Mouse (Mus musculus) frontal cortex, postnatal 36 days (tissue): ENCODE data around the gene Tuba3b.

Experiments used
- DNase-seq, 2 experiments: peaks; one replicate each; pipeline ENCODE4 v3.0.0; 2022; ENCODE audit warnings: low spot score in 2 of 2

Tuba3b gene

GRCm38 (mm10) chr6:145605203-145605602 lies 10.4 kb upstream of the Tuba3b start:
- no peak for DNase-seq

- DNase-seq = no peak
Observed at GRCm38 (mm10) chr6:145607746-145608145, 7.8 kb upstream of the Tuba3b start.

GRCm38 (mm10) chr6:145608693-145609092 lies 6.9 kb upstream of the Tuba3b start:
- no peak for DNase-seq

- no peak for DNase-seq
Observed at GRCm38 (mm10) chr6:145610901-145611300, 4.7 kb upstream of the Tuba3b start.

- DNase-seq = no peak
Observed at GRCm38 (mm10) chr6:145612611-145613010, 2.9 kb upstream of the Tuba3b start.

GRCm38 (mm10) chr6:145614219-145614618 lies 1.3 kb upstream of the Tuba3b start, which contains the start of gene Lmntd1:
TSS of gene Lmntd1 (minus strand) at chr6:145614319.
- DNase-seq = no peak

GRCm38 (mm10) chr6:145616402-145617229 lies 1.1 kb downstream of the Tuba3b start:
- no peak for DNase-seq

GRCm38 (mm10) chr6:145623141-145623540 lies 7.6 kb downstream of the Tuba3b start:
- no peak for DNase-seq

- no peak for DNase-seq
Observed at GRCm38 (mm10) chr6:145630269-145630668, 14.7 kb downstream of the Tuba3b start.

GRCm38 (mm10) chr6:145634454-145634853 lies 18.9 kb downstream of the Tuba3b start:
- no peak for DNase-seq

GRCm38 (mm10) chr6:145636682-145637081 lies 21.1 kb downstream of the Tuba3b start:
- DNase-seq = no peak

- DNase-seq = no peak
Observed at GRCm38 (mm10) chr6:145638248-145638647, 22.7 kb downstream of the Tuba3b start.

- no peak for DNase-seq
Observed at GRCm38 (mm10) chr6:145640971-145641506, 25.5 kb downstream of the Tuba3b start.

GRCm38 (mm10) chr6:145651976-145652375 lies 36.4 kb downstream of the Tuba3b start:
- DNase-seq = no peak

GRCm38 (mm10) chr6:145652986-145653385 lies 37.4 kb downstream of the Tuba3b start:
- DNase-seq = no peak

GRCm38 (mm10) chr6:145653626-145654025 lies 38.1 kb downstream of the Tuba3b start:
- DNase-seq = no peak

GRCm38 (mm10) chr6:145654062-145654836 lies 38.7 kb downstream of the Tuba3b start:
- no peak for DNase-seq

GRCm38 (mm10) chr6:145655678-145656077 lies 40.1 kb downstream of the Tuba3b start:
- no peak for DNase-seq

- DNase-seq = no peak
Observed at GRCm38 (mm10) chr6:145656740-145657591, 41.4 kb downstream of the Tuba3b start.

GRCm38 (mm10) chr6:145659116-145659515 lies 43.6 kb downstream of the Tuba3b start:
- no peak for DNase-seq

GRCm38 (mm10) chr6:145660943-145661342 lies 45.4 kb downstream of the Tuba3b start:
- DNase-seq = no peak

- no peak for DNase-seq
Observed at GRCm38 (mm10) chr6:145664208-145664607, 48.7 kb downstream of the Tuba3b start.
